Mouse (Mus musculus): Measurements from ENCODE around the gene Crygb. TPM values are rescaled to one million over a fixed set of nuclear protein-coding genes. Genes with fewer than 3 reads are reported as not detected.

Gene Crygb
- polyA plus RNA-seq, 1 experiment from 2014 or later: not detected

- Histone ChIP-seq H3K36me3 (ENCODE audit: insufficient read depth, low read length) (no peaks in the 10 kb centered on the region), H3K9ac (ENCODE audit: low read depth, low read length) (no peak overlapping the region), H3K4me3 (replicated peaks; ENCODE audit: low read depth, low read length) (no peak overlapping the region), H3K27ac (no peak overlapping the region), H3K4me1 (replicated peaks; ENCODE audit: insufficient read depth, low read length) (no peaks in the 10 kb centered on the region), H3K9me3 (replicated peaks; ENCODE audit: low read length) (no peaks in the 10 kb centered on the region), H3K4me2 (ENCODE audit: low read length) (no peak overlapping the region), H3K27me3 (ENCODE audit: insufficient read depth, low read length) (no peaks in the 10 kb centered on the region)
- 53% methylated on average over 6 of the region's 6 CpGs for WGBS
- DNase-seq (ENCODE audit: low spot score) (no peak), ATAC-seq (replicated peaks; ENCODE audit: low FRiP score, low read depth) (no peak)
- TF ChIP-seq CTCF (IDR thresholded peaks at IDR 0.05; ENCODE audit: low read depth): no peak
Observed at GRCm38 (mm10) chr1:65040806-65041205, 41.3 kb downstream of the Crygb start.

GRCm38 (mm10) chr1:65039679-65040078 lies 42.4 kb downstream of the Crygb start:
- TF ChIP-seq CTCF (IDR thresholded peaks at IDR 0.05; ENCODE audit: low read depth): no peak
- Histone ChIP-seq H3K36me3 (ENCODE audit: insufficient read depth, low read length) (no peaks in the 10 kb centered on the region), H3K9me3 (replicated peaks; ENCODE audit: low read length) (no peaks in the 10 kb centered on the region), H3K4me3 (replicated peaks; ENCODE audit: low read depth, low read length) (no peak overlapping the region), H3K27ac (no peak overlapping the region), H3K4me2 (ENCODE audit: low read length) (no peak overlapping the region), H3K9ac (ENCODE audit: low read depth, low read length) (no peak overlapping the region), H3K4me1 (replicated peaks; ENCODE audit: insufficient read depth, low read length) (no peaks in the 10 kb centered on the region), H3K27me3 (ENCODE audit: insufficient read depth, low read length) (no peaks in the 10 kb centered on the region)
- no peak for DNase-seq (ENCODE audit: low spot score)
- ATAC-seq (replicated peaks; ENCODE audit: low FRiP score, low read depth): no peak
- 64% methylated on average over 3 of the region's 3 CpGs for WGBS

- no peaks in the 10 kb centered on the region for H3K36me3 ChIP-seq (ENCODE audit: insufficient read depth, low read length)
- ATAC-seq (replicated peaks; ENCODE audit: low FRiP score, low read depth) (no peak), DNase-seq (ENCODE audit: low spot score) (no peak)
- TF ChIP-seq CTCF (IDR thresholded peaks at IDR 0.05; ENCODE audit: low read depth): no peak
- no peaks in the 10 kb centered on the region for H3K4me1 ChIP-seq (replicated peaks; ENCODE audit: insufficient read depth, low read length)
- H3K4me3 ChIP-seq (replicated peaks; ENCODE audit: low read depth, low read length): no peak overlapping the region
- no peak overlapping the region for H3K27ac ChIP-seq
- H3K4me2 ChIP-seq (ENCODE audit: low read length): no peak overlapping the region
- H3K9ac ChIP-seq (ENCODE audit: low read depth, low read length): no peak overlapping the region
- no peaks in the 10 kb centered on the region for H3K27me3 ChIP-seq (ENCODE audit: insufficient read depth, low read length)
- H3K9me3 ChIP-seq (replicated peaks; ENCODE audit: low read length): no peaks in the 10 kb centered on the region
- 71% methylated on average over 2 of the region's 2 CpGs for WGBS
Observed at GRCm38 (mm10) chr1:65037542-65037941, 44.5 kb downstream of the Crygb start.

GRCm38 (mm10) chr1:65035513-65035912 lies 46.6 kb downstream of the Crygb start:
- WGBS: 28% methylated on average over 3 of the region's 3 CpGs
- DNase-seq (ENCODE audit: low spot score) (no peak), ATAC-seq (replicated peaks; ENCODE audit: low FRiP score, low read depth) (no peak)
- Histone ChIP-seq H3K9me3 (replicated peaks; ENCODE audit: low read length) (no peaks in the 10 kb centered on the region), H3K27me3 (ENCODE audit: insufficient read depth, low read length) (no peaks in the 10 kb centered on the region), H3K27ac (no peak overlapping the region), H3K4me1 (replicated peaks; ENCODE audit: insufficient read depth, low read length) (no peaks in the 10 kb centered on the region), H3K4me2 (ENCODE audit: low read length) (no peak overlapping the region), H3K36me3 (ENCODE audit: insufficient read depth, low read length) (no peaks in the 10 kb centered on the region), H3K4me3 (replicated peaks; ENCODE audit: low read depth, low read length) (no peak overlapping the region), H3K9ac (ENCODE audit: low read depth, low read length) (no peak overlapping the region)
- no peak for TF ChIP-seq CTCF (IDR thresholded peaks at IDR 0.05; ENCODE audit: low read depth)

GRCm38 (mm10) chr1:65032641-65033040 lies 49.4 kb downstream of the Crygb start, which contains the start of gene Akr1cl:
Akr1cl (minus strand) TSS chr1:65032759.
- Histone ChIP-seq H3K4me3 (replicated peaks; ENCODE audit: low read depth, low read length) (no peak within 1 kb of the TSS), H3K36me3 (ENCODE audit: insufficient read depth, low read length) (no peaks in the 10 kb centered on the region), H3K27me3 (ENCODE audit: insufficient read depth, low read length) (no peaks in the 10 kb centered on the region), H3K4me1 (replicated peaks; ENCODE audit: insufficient read depth, low read length) (no peaks in the 10 kb centered on the region), H3K9me3 (replicated peaks; ENCODE audit: low read length) (no peaks in the 10 kb centered on the region), H3K27ac (no peak within 1 kb of the TSS), H3K9ac (ENCODE audit: low read depth, low read length) (no peak within 1 kb of the TSS), H3K4me2 (ENCODE audit: low read length) (no peak within 1 kb of the TSS)
- DNase-seq (ENCODE audit: low spot score): no peak
- no peak for TF ChIP-seq CTCF (IDR thresholded peaks at IDR 0.05; ENCODE audit: low read depth)
- no peak for ATAC-seq (replicated peaks; ENCODE audit: low FRiP score, low read depth)

Other genes starting within 250 kb of the Crygb start
- 3.5 and 4.0 TPM in 2 replicates for gene Plekhm3, start 125.5 kb downstream of the Crygb start, polyA plus RNA-seq (2015; fragmentation: Nextera tagmentation; extraction: Ambion mirVana)
- 0.11 TPM in 1 of 2 replicates, not detected in the other for gene Akr1cl, start 49.5 kb downstream of the Crygb start, polyA plus RNA-seq (2015; fragmentation: Nextera tagmentation; extraction: Ambion mirVana)
- 0.33 TPM in 1 of 2 replicates, not detected in the other for gene Cryge, start 31.1 kb downstream of the Crygb start, polyA plus RNA-seq (2015; fragmentation: Nextera tagmentation; extraction: Ambion mirVana)
- gene Crygd, start 18.8 kb downstream of the Crygb start, polyA plus RNA-seq (2015; fragmentation: Nextera tagmentation; extraction: Ambion mirVana): not detected in 2 replicates
- gene Crygc, start 8.6 kb downstream of the Crygb start, polyA plus RNA-seq (2015; fragmentation: Nextera tagmentation; extraction: Ambion mirVana): not detected in 2 replicates
- not detected in 2 replicates for gene Cryga, start 21.1 kb upstream of the Crygb start, polyA plus RNA-seq (2015; fragmentation: Nextera tagmentation; extraction: Ambion mirVana)
- not detected in 2 replicates for gene Gm28845, start 37.3 kb upstream of the Crygb start, polyA plus RNA-seq (2015; fragmentation: Nextera tagmentation; extraction: Ambion mirVana)
- gene D630023F18Rik, start 40.9 kb upstream of the Crygb start, polyA plus RNA-seq (2015; fragmentation: Nextera tagmentation; extraction: Ambion mirVana): 3.3 and 3.9 TPM in 2 replicates
- 292 and 296 TPM in 2 replicates for gene Idh1, start 104.2 kb upstream of the Crygb start, polyA plus RNA-seq (2015; fragmentation: Nextera tagmentation; extraction: Ambion mirVana)
- gene Pikfyve, start 104.4 kb upstream of the Crygb start, polyA plus RNA-seq (2015; fragmentation: Nextera tagmentation; extraction: Ambion mirVana): 9.2 and 9.8 TPM in 2 replicates
- not detected in 2 replicates for gene Pth2r, start 199.8 kb upstream of the Crygb start, polyA plus RNA-seq (2015; fragmentation: Nextera tagmentation; extraction: Ambion mirVana)

Data from kidney, postnatal 0 days (tissue).